Mouse (Mus musculus) spleen, adult 2 months (tissue): ENCODE measurements around the gene Zbtb25. TPM values are rescaled to one million over a fixed set of nuclear protein-coding genes. Genes with fewer than 3 reads are reported as not detected.

ENCODE experiments used
- DNase-seq, 2 experiments: peaks; one replicate each; pipeline versions ENCODE4 v3.0.0 to v3.0.0-alpha.2; 2012 to 2021; ENCODE audit warnings: low spot score in 2 of 2, low read depth in 1 of 2
- H3K27ac ChIP-seq: fragments of 200-500 bp; 2 replicates; pipeline ENCODE4 v1.5.1; 2012; ENCODE audit warnings: low read length, inconsistent platforms; ENCODE audit not compliant: insufficient read depth
- H3K27me3 ChIP-seq: fragments of 200-500 bp; 2 replicates; pipeline ENCODE4 v1.6.1; 2012; ENCODE audit warnings: mild to moderate bottlenecking, moderate library complexity, low read length, inconsistent platforms; ENCODE audit not compliant: control insufficient read depth, insufficient read depth
- H3K36me3 ChIP-seq: fragments of 200-500 bp; 2 replicates; pipeline ENCODE4 v1.6.1; 2012; ENCODE audit warnings: mild to moderate bottlenecking, low read length, inconsistent platforms; ENCODE audit not compliant: control insufficient read depth, insufficient read depth
- H3K4me1 ChIP-seq: fragments of 200-500 bp; 2 replicates; pipeline ENCODE4 v1.6.1; 2011; ENCODE audit warnings: inconsistent platforms; ENCODE audit not compliant: control insufficient read depth, insufficient read depth, insufficient read length
- H3K4me3 ChIP-seq: fragments of 200-500 bp; 2 replicates; pipeline ENCODE4 v1.5.1; 2011; ENCODE audit warnings: mild to moderate bottlenecking, inconsistent platforms; ENCODE audit not compliant: insufficient read depth, insufficient read length; ENCODE audit errors: extremely low read depth
- CTCF ChIP-seq: fragments of 200-500 bp; IDR thresholded peaks from 2 replicates; pipeline ENCODE4 v1.5.1; 2011; ENCODE audit warnings: mild to moderate bottlenecking, inconsistent platforms; ENCODE audit not compliant: insufficient read depth, insufficient read length, insufficient replicate concordance; ENCODE audit errors: extremely low read depth
- POLR2A ChIP-seq: fragments of 200-500 bp; IDR thresholded peaks from 2 replicates; pipeline ENCODE4 v1.6.1; 2011; ENCODE audit warnings: low read depth, low read length, inconsistent platforms
- WGBS: fragments of 180-500 bp; shearing (Covaris S2); methylation state at CpG from one replicate; pipeline ENCODE4 v1.1.7; 2018; 5-methylcytosine and 5-hydroxymethylcytosine counted together
- polyA plus RNA-seq: library from polyadenylated mRNA; depleted of rRNA; stranded (reverse); fragments of >200 nt; gene quantifications from 2 replicates; pipeline ENCODE4 v1.2.3, GENCODE M21; 2012

Gene Zbtb25
- polyA plus RNA-seq, 1 experiment, result 7.5 TPM

DNA sequence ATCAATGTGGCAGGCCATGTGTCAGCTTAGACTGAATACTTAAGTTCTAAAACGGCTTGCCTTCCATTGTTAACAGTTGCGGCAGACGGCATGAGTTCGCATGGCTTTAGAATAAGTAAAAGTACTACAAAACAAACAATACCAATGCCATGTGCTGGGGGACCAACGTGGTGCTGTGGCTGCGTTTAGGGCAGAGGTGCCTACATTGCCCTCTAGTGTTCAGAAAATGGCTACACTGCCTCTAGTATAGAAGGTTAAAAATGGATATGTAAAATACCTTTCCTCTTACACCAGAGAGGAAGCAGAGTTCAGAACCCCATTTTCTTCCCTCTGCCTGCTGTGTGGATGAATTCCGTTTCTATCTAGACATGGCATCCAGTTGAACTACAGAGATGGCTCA is 7.2 kb upstream of the Zbtb25 start:
- Histone ChIP-seq H3K4me1 (peaks cover 25% of the 10 kb centered on the region), H3K27me3 (no peaks in the 10 kb centered on the region), H3K36me3 (no peaks in the 10 kb centered on the region), H3K27ac (peak overlapping the region; percentile 41), H3K4me3 (no peak overlapping the region)
- peak; percentile 64; the same call in 1 of the 2 replicates for TF ChIP-seq CTCF
- no peak for TF ChIP-seq POLR2A
- 18% methylated on average over 7 of the region's 7 CpGs for WGBS
- peak in 1 of 2 experiments; percentile 49 for DNase-seq

DNA sequence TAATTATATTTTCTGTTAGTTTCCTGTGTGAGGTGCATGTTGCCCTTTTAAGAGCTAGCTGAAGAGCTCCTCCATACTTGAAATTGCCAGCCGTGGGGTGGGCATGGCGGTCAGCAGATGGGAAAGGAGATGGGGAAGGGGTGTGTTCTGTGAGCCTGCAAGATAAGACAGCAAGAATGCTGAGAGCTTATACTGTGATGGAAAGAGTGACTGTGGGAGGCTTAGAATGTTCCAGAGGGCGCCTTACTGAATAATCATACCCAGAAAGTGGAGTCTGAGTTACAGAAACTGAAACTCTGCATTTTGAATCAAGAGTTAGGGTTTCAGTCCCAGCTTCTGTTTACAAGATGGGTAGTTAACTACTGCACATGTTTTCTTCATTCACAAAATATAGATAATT is 6.1 kb upstream of the Zbtb25 start:
- no peaks in the 10 kb centered on the region for H3K36me3 ChIP-seq
- peak overlapping the region; percentile 54; the same call in 1 of the 2 replicates for H3K27ac ChIP-seq
- 50% methylated on average over 3 of the region's 3 CpGs for WGBS
- DNase-seq, result no peak
- TF ChIP-seq CTCF, result no peak
- no peak for TF ChIP-seq POLR2A
- H3K27me3 ChIP-seq, result no peaks in the 10 kb centered on the region
- peaks cover 25% of the 10 kb centered on the region for H3K4me1 ChIP-seq
- H3K4me3 ChIP-seq, result no peak overlapping the region

DNA sequence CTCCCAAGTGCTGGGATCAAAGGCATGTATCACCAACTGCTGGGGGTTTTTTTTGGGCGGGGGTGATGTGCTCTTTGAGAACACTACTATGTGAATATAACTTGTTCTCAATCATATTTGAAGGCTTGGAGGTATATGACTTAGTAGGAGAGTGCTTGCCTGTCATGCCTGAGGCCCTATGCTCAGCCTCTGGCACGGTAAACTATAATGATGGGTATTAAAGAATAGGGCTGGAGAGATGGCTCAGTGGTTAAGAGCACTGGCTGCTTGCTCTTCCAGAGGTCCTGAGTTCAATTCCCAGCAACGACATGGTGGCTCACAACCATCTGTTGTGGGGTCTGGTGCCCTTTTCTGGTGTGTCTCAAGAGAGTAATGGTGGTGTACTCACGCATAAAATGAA is 5.5 kb upstream of the Zbtb25 start:
- H3K4me1 ChIP-seq, result peaks cover 25% of the 10 kb centered on the region
- H3K36me3 ChIP-seq, result no peaks in the 10 kb centered on the region
- H3K4me3 ChIP-seq, result no peak overlapping the region
- DNase-seq, result no peak
- TF ChIP-seq CTCF (no peak), POLR2A (no peak)
- WGBS, result 75% methylated on average over 4 of the region's 4 CpGs
- H3K27ac ChIP-seq, result no peak overlapping the region
- no peaks in the 10 kb centered on the region for H3K27me3 ChIP-seq

DNA sequence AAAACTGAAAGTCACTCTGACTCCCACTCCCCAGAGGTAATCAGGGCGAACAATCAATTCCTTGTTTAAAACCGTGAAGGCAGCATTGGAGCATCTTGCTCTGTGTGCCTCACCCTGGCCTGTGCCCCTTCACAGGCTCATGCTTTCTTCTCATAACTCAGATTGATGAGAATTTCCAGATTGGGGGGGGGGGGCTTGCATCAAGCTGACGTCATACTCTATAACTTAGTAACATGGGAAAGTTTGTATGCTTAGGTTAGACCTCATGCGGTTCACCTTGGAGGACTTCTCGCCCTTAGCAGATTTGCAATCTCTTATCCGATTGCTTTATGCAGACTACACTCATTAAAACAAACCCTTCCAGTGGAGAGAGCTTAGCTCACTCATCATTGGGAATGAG is 4.6 kb upstream of the Zbtb25 start:
- no peak for TF ChIP-seq CTCF
- no peak for TF ChIP-seq POLR2A
- no peak for DNase-seq
- H3K4me3 ChIP-seq, result no peak overlapping the region
- WGBS, result 74% methylated on average over 6 of the region's 6 CpGs
- H3K36me3 ChIP-seq, result no peaks in the 10 kb centered on the region
- H3K27me3 ChIP-seq, result no peaks in the 10 kb centered on the region
- peaks cover 25% of the 10 kb centered on the region for H3K4me1 ChIP-seq
- no peak overlapping the region for H3K27ac ChIP-seq

DNA sequence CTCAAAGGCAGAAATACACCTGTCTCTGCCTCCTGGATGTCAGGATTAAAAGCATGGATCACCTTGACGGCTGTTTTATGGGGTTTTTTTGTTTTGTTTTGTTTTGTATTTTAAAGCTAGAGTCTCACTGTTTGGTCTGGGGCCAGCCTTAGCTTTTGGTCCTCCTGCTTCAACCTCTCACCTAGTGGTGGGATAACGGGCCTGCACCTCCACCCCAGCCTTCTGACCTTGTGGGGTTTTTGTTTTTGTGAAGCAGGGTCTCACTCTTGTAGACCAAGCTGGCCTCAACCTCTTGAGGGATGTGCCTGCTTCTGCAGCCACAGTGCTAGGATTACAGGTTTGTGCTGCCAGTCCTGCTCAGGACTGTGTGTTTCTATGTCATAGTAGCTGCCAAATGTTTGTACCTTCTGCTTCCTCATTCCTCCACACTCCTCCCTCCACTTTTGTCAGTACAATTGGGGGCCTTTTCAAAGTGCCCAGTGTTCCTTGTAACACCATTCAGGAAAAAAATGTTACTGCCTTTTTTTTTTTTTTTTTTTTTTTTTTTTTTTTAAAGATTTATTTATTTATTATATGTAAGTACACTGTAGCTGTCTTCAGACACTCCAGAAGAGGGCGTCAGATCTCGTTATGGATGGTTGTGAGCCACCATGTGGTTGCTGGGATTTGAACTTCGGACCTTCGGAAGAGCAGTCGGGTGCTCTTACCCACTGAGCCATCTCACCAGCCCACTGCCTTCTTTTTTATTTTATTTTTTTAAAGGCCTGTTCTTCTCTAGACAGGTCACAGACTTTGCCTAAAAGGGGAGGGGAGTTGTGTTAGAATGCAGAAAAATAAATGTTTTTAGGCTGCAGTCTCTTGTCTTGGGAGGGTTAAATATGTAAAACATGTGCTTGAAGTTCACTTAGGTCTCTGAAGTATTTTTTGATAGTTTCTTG is 3.7 kb upstream of the Zbtb25 start:
- H3K4me3 ChIP-seq, result no peak overlapping the region
- DNase-seq, result peak in 1 of 2 experiments; percentile 23
- no peaks in the 10 kb centered on the region for H3K27me3 ChIP-seq
- 60% methylated on average over 5 of the region's 7 CpGs for WGBS
- H3K36me3 ChIP-seq, result no peaks in the 10 kb centered on the region
- peak overlapping the region; percentile 49 for H3K27ac ChIP-seq
- peaks cover 23% of the 10 kb centered on the region for H3K4me1 ChIP-seq
- TF ChIP-seq POLR2A (no peak), CTCF (peak; percentile 17; the same call in 1 of the 2 replicates)

DNA sequence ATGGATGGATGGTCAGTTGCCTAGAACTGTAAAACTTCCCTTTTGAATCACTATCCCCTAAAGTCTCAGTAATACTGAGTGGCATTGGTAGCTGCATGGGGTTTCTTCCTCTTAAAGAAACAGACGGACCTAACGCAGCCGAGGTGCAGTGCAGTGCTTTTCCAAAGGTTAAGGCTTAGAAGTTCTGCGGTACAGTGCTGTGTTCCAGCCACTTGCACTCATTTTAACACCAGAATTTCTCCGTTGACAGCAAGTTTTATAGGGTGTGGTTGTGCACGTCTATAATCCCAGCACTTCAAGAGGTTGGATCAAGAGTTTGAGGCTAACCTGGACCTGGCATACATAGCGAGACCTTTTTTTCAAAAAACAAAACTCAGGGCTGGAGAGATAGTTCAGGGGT is 2.6 kb upstream of the Zbtb25 start:
- no peaks in the 10 kb centered on the region for H3K27me3 ChIP-seq
- H3K4me3 ChIP-seq, result peak overlapping the region; percentile 29
- WGBS, result 21% methylated on average over 7 of the region's 7 CpGs
- 0 out of 2 replicates have a peak overlapping the region, but pooled peaks have one; percentile 35 for H3K27ac ChIP-seq
- H3K4me1 ChIP-seq, result peaks cover 28% of the 10 kb centered on the region
- DNase-seq, result no peak
- H3K36me3 ChIP-seq, result no peaks in the 10 kb centered on the region
- TF ChIP-seq CTCF (no peak), POLR2A (no peak)

GRCm38 (mm10) chr12:76370831-76371571 is 1.6 kb upstream of the Zbtb25 start:
- Histone ChIP-seq H3K4me3 (peak overlapping the region; percentile 100), H3K36me3 (no peaks in the 10 kb centered on the region), H3K27me3 (no peaks in the 10 kb centered on the region), H3K4me1 (peaks cover 25% of the 10 kb centered on the region), H3K27ac (peak overlapping the region; percentile 100)
- 1% methylated on average over 63 of the region's 63 CpGs for WGBS
- TF ChIP-seq POLR2A, result peak; percentile 11; the same call in 1 of the 2 replicates
- no peak for TF ChIP-seq CTCF
- peak in 1 of 2 experiments; percentile 76 for DNase-seq
